Mouse (Mus musculus) ovary, adult 18-20 months (tissue): ENCODE data around the gene Wfdc21.

ENCODE experiments used
- DNase-seq: peaks from one replicate; pipeline ENCODE4 v3.0.0; 2022; ENCODE audit warnings: low spot score, mixed read lengths

Gene Wfdc21

DNA sequence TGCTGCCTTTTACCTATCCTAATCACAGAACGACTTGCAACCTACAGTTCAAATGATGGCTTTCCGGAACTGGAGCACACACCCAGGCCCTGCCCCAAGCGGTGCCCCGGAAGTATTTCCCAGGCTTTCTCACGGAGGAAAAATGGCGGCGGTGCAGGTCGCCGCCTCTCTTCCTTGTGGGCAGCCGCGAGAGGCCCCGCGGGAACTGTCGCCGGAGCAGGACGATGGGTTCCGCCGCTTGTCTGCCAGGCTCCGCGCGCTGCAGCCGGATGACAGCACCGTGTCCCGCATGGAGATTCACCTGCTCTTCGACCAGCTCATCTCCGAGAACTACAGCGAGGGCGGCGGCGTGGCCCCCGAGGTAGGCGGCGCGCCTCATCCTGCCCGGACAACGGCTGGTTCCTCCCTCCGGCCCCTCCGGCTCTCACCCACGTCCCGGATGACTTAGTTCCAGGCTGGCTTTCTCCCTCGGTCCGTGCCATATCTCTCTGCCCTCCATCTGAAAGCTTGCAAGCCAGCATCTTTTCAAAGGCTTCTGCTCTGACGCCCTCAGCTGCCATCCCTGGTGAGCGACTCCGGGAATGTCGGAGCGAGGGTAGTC lies 6.9 kb downstream of the Wfdc21 start, which contains the start of gene Heatr6:
Heatr6 (plus strand) TSS at position 116 of the 601 bp plus-strand sequence.
- DNase-seq: peak; percentile 77

DNA sequence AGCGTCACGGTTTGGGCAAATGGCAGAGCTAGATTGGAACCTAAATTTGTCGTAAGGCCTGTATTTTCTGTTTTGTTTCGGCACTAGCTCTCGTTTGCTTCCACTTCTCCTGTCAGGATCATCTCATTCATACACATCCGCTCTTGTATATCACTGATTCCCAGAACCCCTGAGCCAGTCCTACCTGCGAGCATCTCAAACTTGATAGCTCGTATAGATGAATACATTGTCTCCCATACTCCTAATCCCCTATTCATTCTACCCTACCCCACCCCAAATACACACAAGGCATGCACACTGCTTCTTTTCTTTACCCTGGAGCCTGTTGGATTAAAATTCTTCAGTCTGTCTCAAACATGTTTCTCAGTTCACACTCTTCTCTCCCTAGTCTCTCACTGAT lies 7.5 kb downstream of the Wfdc21 start:
- no peak for DNase-seq

DNA sequence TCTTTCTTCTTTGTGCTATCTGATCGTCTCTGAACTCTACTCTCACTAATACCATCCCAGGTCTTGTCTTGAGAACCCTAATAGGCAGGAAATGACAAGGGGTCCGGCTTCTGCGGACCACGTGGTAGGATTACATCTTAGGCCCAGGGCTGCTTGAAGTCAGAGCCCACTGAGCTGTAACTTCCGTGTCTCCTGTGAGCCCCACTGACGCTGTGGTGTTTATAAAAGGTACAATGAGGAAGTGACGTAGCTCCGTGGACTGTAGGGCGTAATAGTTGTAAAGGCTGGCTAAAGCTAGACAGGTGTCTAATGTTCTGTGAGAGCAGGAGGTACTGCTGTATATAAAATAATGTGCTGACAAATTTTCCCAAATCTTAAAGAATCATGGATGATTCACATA lies 20.6 kb downstream of the Wfdc21 start:
- DNase-seq: no peak

DNA sequence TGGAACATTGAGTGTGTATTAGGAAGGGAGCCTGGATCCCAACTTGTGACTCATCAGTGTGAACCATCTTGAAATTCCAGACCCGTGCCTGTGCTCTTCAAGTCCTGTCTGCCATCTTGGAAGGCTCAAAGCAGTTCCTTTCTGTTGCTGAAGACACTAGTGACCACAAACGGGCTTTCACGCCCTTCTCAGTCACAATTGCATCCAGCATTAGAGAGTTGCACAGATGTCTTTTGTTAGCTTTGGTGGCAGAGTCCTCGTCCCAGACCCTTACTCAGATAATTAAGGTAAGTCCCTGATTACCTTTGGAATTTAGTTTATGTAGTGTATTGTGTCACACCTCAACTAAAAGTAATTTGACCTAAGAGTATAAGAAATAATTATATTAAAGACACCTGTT lies 22.2 kb downstream of the Wfdc21 start:
- no peak for DNase-seq

DNA sequence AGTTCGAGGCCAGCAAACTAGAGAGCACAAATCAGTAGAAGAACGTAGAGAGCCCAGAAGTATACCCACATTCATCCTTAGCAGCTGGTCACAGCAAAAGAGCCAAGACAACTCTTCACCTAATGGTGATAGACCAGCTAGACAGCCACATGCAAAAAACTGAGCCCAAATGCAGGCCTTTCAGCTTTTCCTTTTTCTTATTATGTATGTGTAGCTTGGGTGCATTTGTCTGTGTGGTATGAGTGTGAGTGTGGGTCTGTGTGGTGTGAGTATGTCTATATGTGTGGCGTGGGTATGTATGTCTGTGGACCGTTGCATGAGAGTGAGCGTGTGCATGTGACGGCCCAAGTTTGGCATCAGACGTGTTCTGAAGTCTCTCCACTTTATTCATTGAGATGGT lies 24.3 kb downstream of the Wfdc21 start:
- no peak for DNase-seq

DNA sequence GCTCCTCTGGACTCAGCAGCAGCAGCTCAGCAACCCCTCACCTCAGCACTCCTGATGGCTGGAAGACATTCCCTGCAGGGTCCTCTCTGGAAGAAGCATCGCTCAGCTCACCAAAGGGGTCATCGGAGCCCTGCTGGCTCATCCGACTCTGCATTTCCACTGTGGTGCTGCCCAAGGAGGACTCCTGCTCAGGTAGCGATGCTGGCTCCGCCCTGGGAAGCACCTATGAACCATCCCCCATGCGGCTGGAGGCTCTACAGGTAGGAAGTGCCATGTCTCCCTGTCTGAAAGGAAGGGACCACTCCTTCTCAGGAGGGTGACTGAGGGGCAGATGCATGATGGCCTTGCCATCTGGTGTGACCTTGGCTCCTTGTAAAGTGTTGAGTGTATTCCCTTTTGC lies 25.6 kb downstream of the Wfdc21 start:
- no peak for DNase-seq

DNA sequence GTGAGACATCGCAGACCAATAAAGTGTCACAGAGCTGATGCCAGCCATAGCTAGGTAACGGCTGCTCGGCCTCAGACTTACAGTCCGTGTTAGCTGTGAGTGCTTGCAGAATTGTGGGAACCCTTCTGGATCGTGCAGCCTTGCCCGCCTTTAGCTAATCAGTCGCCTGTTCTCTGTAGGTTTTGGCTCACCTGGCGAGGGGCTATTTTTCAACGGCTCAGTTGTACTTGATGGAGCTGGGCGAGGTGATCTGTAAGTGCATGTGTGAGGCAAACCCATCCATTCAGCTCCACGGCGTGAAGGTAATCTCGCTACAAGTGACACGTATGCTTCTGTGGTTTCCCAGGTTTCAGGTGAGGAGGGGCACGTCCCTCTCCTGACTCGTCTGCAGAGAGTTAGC lies 27.0 kb downstream of the Wfdc21 start:
- no peak for DNase-seq

DNA sequence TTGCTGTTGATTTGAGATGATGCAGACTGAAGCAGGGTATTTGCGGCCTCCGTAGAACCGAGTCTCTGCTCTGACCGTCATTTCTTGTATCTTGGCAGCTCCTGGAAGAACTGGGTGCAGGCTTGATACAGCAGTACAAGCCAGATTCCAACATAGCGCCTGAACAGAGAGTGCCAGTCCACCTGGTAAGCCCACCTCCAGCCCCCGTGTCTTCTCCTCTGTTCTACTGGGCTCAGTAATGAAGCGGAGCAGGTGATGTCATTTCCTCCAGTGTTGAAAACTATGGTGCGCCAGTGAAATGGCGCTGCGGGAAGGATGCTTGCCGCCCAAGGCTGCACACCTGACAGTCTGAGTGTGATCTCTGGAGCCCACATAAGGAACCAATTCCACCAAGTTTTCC lies 27.6 kb downstream of the Wfdc21 start:
- DNase-seq: no peak

DNA sequence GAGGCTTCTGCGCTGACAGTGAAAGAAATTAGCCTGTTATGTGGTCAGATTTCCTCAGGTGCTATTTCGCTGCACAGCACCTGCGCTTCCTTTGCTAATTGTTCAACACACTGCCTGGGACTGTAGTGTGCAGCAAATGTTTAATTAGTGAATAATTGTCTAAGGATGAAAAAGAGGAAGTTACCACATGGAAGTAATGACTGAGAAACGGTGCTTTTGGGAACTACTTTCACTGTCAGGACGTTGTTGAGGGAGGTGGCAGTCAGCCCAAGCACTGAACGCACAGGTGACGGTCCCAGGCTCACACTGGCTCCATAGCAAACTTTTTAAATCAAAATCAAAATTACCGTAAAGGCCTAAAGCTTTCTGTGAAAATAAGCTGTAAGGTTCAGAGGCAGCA lies 30.1 kb downstream of the Wfdc21 start:
- DNase-seq: no peak

DNA sequence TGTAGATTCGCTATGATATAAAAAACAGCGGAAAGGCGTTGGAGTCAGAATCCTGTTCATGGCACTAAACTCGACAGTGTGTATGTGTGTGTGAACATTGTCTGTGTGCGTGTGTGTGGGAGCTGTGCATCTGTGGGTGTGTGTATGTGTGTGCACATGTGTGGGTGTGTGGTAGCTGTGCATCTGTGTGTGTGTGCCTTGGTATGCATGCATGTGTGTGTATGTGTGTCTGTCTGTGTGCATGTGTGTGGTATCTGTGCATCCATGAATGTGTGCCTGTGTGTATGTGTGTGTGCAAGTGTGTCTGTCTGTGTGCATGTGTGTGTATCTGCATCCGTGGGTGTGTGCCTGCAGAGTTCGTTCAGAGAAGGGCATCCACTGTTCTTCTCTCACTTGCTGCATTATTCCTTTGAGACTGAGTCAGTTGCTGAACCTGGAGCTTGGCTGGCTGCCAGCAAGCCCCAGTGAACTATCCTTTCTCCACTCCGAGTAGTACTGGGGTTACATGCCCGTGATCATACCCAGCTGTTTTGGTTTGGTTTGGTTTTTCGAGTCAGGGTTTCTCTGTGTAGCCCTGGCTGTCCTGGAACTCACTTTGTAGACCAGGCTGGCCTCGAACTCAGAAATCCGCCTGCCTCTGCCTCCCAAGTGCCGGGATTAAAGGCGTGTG lies 37.3 kb downstream of the Wfdc21 start:
- DNase-seq: no peak

DNA sequence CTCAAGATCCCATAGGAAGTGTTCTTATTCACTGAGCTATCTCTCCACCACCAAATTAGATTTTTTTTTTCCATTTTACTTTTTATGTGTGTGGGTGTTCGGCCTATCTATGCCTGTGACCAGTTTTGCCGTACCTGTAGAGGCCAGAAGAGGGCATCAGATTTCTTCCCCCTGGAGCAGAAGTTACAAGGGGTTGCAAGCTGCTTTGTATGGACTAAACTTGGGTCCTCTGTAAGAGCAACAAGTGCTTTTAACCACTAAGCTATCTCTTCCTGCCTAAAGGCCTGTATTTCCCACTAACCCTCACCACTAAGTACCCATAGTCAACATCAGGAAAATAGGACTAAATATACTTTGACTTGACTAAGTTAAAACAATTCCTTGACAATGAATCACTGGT lies 37.9 kb downstream of the Wfdc21 start:
- no peak for DNase-seq

DNA sequence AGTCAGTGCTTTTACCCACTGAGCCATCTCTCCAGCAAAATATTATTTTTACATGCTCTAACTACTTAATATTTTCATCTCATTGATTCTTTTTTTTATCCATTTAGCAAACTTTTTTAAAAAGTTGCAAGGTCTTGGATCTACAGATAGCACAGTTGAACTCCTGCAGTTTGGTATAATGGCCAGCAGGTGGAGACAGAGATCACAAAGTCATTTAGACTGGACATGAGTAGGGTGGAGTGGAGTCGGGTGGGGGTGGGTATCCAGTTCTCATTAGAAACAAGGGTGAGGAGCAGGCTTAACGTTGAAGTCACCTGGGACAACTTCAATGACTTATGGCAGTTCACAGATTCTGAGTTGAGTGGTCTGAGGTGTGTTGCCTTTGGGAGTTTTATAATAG lies 38.6 kb downstream of the Wfdc21 start:
- no peak for DNase-seq

DNA sequence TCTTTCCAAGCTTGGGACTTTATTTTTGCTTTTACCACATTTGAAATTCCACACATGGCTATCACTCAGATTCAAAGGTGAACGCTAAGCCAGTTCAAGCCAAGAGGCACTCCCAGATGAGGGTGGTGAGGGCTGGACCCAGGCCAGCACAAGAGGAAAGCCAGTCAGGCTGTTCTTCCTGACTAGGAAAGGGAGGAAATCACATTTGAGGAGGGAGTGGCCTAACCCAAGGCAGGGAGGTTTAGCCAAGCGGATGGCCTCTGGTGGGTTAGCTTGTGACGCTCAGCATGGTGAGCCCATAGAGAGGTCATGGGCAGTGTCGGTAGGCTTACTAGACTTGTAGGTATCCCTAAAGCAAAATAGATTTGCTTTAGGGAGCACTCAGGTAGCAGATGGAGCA lies 40.1 kb downstream of the Wfdc21 start:
- no peak for DNase-seq

DNA sequence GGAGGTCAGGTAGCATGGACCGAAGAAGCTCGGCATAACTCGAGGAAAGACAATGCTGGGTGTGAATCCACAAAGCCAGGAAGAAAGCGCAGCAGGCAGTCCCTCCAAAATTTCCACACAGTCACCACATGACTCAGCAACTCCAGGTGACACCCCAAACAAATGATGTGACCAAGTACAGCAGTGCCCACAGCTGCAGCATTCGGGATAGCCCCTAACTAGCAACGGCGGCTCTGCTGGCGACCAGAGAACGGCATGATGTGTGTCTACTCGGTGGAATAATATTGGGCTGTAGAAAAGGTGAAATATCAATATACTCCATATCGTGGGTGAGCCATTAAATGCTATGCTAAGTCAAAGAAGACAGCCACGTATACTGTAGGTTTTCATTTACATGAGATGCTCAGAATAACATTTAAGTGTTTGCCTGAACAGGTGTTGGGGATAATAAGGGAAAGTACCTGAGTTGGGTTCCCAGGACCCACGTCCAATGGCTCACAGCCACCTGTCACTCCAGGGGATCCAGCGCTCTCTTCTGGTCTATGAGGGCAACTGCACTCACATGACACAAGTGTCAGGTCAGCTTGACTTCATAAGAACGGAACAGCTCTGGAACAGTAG lies 40.8 kb downstream of the Wfdc21 start:
- DNase-seq: no peak

DNA sequence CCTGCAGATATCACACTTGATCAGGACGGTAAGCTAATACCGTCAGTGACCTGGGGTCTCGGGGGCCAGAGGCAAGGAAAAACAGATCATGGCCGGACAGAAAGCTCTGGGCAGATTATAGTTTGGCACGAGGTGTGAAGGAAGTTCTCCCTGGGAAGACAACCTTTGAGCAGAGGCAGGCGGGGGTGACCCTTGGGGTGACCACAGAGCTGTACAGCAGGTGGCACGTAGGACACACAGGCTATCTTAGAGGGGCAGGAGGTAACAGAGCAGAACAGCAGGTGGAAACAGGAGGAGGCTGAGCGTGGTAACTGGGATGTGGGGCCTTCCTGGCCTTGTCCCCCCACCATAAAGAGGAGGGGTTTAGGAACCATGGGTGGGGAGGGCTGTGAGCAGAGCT lies 41.6 kb downstream of the Wfdc21 start:
- no peak for DNase-seq

DNA sequence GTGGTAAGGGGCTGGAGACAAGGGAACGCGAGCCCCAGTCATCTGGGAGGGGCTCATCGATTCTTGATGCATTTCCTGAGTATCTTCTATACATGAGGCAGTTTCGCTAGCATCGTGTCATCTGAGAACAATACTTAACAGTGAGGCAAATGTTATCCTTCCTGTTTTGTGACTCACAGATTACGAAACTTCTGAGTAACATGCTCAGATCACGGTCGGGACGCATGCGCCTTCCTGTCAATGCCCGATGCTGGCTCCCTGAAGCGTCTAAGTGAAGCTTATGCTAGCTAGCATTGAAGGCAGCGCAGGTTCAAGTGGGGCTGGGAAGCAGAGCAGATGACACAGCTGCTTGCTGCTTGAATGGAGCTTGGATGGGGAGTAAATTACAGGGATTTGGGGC lies 42.5 kb downstream of the Wfdc21 start:
- no peak for DNase-seq

DNA sequence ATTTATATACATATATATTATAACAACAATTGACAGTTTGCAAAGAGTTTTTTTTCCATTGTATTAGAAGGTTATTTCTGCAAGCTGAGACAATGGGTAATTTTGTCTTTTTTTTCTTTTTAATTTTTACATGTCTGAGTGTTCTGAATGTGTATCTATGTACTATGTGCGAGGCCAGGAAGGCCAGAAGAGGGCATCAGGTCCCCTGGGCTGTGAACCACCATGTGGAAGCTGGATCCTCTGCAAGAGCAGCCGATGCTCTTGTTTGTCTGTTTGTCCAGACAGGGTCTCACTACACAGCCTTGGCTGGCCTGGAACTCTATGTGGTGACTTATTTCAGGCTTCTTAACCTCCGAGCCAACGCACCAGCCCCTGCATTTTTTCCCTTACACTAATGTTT lies 44.4 kb downstream of the Wfdc21 start:
- no peak for DNase-seq

DNA sequence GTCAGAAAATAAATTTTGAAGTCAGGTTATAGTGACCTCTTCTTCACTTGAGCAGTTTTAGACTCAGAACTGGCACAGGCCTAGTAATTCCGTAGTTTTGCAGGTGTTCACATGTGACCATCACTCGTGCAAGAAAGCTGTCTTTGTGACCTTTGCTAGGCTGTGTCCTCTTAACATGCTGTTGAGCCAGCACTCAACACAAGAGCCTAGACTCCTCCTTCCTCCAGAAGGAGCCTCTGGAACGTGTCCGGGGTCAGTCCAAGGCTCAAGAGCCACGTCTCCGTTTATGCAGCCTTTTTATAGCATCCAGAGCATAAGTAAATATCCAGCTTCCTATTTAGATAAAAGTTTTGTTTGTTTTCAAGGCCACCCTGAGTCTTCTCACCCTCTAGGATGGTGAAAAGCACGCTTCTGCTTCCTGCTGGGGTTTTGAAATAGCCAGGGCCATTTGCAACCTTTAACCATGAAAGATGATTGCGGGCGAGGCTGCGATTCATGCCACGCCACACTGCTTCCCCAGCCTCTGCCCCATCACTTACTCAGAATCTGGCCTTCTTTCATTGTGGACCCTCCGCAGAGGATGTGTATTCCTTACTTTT lies 45.7 kb downstream of the Wfdc21 start:
- DNase-seq: no peak

DNA sequence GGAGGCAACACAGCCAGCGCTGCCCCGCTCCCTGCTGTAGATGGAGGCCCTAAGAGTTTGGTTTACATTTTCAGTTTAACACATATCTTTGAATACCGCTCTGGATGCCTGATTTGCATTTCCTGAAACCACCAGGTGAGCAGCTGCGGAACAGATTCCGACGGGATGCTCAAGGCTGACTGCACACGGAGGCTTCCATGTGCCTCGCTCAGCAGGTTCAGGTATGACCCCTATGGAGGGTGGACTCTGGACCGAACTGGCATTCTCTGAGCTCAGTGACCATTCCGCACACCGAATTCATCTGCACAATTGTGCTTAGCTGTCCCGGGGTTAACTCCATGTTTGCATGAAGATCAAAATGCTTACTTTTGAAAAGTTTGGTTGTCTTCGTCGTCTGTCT lies 46.5 kb downstream of the Wfdc21 start:
- no peak for DNase-seq

DNA sequence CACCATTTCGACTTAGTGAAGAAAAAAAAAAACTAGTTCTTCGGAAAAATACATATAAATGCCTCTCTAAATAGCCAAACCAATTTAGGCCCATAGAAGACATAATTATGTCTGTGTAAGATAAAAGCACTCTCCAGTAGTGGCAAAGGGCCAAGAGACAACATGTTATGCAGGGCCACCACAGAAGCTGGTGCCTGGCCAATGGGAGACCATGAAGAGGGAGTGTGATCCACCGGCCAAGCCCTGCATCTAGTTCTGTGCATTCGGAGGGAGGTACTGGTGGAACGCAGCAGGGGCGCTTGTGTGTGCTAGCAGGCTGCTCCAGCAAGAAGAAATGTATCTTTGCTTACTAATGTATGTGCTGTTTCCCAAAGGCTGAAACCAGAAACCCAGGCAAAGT lies 49.4 kb downstream of the Wfdc21 start:
- no peak for DNase-seq

DNA sequence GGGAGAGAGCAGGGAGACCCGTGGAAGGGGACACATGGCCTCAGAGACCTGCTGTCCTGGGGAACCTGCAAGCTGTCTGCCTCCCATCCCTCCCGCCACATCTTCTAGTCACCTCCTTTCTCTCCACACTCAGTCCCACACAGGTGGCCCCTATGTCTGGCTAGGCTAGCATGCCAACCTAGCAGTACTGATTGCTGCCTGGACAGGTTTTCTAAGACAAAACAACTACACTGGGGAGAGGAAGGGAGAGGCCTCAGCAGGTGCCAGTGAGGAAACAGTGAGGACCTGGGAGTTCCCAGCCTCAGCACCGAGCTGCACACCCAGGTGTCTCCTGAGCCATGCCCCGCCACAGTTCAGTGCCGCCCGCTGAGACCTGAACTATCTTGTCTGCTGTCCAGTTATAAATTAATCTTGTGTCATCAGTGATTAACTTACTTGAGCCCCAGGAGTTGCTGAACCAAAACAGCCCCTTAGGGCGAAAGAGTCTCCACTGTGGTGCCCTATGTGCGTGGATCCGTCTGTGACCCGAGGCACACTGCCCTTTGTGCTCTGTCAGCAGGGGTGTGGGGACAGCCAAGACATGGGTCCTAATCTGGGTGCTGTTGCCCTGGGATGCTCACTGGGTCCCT lies 50.4 kb downstream of the Wfdc21 start:
- DNase-seq: no peak

DNA sequence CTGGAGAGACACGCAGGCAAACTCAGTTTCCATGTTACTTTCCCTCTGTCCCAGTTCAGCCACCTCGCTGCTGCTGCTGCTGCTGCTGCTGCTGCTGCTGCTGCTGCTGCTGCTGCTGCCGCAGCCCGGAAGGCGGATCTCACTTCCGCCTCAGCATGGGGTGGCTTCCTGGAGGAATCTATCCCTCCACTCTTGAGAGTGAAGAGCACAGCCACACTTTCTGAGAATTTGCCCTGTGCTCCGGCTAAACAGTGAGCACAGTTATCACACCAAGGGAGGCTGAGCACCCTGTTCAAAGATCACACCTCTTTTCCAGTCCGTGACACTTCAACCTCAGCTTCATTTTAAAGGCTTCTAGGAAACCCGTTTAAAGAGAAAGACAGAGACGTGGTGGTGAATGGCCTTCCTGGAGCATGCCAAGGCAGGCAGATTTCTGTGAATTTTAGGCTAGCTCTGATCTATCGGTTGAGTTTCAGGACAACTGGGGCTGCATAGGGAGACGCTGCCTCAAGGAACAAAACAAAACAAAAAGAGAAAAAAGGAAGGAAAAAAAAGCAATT lies 53.2 kb downstream of the Wfdc21 start:
- no peak for DNase-seq

DNA sequence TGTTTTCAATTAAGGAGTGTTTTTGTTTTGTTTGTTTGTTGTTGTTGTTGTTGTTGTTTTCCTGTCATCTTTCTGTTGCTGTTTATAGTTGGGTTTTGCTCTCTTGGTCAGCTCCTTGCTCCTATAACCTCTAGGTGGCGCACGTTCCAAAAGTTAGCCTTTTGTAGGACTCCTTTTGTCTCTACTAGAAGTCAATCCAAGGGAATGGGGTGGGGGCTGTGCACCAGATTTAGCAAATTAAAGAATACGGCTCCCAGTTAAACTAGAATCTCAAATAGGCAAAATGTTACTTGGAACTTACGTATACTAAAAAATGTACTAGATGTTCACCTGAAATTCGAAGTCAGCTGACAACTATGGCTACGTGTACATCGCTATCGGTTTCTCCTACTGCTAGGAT lies 55.4 kb downstream of the Wfdc21 start:
- DNase-seq: no peak
